Mouse (Mus musculus): ENCODE measurements around the gene Depp1. TPM values are rescaled to one million over a fixed set of nuclear protein-coding genes. Genes with fewer than 3 reads are reported as not detected.

The Depp1 gene
- polyA plus RNA-seq, 1 experiment from 2014 or later, result 0.10 TPM

DNA sequence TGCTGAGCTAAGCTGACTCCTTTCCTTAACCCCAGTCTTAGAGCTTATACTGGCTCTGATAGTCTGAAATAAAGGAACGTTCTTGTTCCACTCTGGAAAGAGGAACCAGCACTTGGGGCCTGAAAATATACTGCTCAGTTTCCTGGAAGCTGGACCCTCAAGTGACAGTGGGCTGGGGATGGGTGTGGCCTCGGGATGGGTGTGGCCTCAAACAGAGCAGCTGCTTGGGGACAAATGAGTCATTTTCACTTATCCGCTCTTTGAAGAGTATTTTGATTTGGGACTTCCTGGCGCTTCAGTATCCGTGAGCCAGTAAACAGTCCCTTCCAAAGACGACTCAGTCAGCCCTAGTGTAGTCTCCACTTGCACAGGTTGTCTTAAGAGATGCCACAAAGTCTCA is 31.9 kb downstream of the Depp1 start:
- Histone ChIP-seq H3K4me3 (ENCODE audit: inconsistent target) (no peak overlapping the region), H3K79me2 (ENCODE audit: inconsistent target) (no peaks in the 10 kb centered on the region), H3K27ac (peak overlapping the region; percentile 97), H3K36me3 (ENCODE audit: inconsistent target) (no peaks in the 10 kb centered on the region)
- 0% methylated on average over 6 of the region's 6 CpGs for WGBS (ENCODE audit: missing documents)

GRCm38 (mm10) chr6:116693639-116694038 is 43.2 kb downstream of the Depp1 start:
- H3K4me3 ChIP-seq (ENCODE audit: inconsistent target), result no peak overlapping the region
- no peak overlapping the region for H3K27ac ChIP-seq
- no peaks in the 10 kb centered on the region for H3K79me2 ChIP-seq (ENCODE audit: inconsistent target)
- no peaks in the 10 kb centered on the region for H3K36me3 ChIP-seq (ENCODE audit: inconsistent target)
- WGBS (ENCODE audit: missing documents), result 98% methylated on average over 4 of the region's 4 CpGs

DNA sequence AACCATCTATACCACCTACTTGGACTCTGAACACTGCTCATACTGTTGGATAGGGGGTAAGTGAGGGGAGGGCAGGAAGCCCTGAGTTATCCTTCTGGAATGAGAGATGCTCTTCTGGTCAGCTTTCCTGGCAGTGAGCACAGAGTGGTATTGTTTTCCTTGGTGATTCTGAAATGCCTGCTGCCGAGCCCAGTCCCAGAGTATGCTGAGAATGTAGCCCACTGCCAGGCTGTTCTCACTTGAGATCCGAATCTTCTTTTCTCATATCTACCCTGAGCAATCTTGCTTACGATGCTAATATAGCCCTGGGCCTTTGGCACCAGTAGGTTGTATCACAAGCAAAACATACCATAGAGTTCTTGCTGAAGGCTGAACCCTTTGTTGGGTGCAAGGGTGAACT is 43.9 kb downstream of the Depp1 start:
- Histone ChIP-seq H3K4me3 (ENCODE audit: inconsistent target) (no peak overlapping the region), H3K79me2 (ENCODE audit: inconsistent target) (no peaks in the 10 kb centered on the region), H3K36me3 (ENCODE audit: inconsistent target) (no peaks in the 10 kb centered on the region), H3K27ac (no peak overlapping the region)
- WGBS (ENCODE audit: missing documents), result 90% methylated on average over 3 of the region's 3 CpGs

- WGBS (ENCODE audit: missing documents), result 69% methylated on average over 2 of the region's 2 CpGs
- Histone ChIP-seq H3K27ac (no peak overlapping the region), H3K79me2 (ENCODE audit: inconsistent target) (no peaks in the 10 kb centered on the region), H3K36me3 (ENCODE audit: inconsistent target) (no peaks in the 10 kb centered on the region), H3K4me3 (ENCODE audit: inconsistent target) (no peak overlapping the region)
Observed at GRCm38 (mm10) chr6:116697413-116697812, 47.0 kb downstream of the Depp1 start.

GRCm38 (mm10) chr6:116697896-116698425 is 47.6 kb downstream of the Depp1 start:
- Histone ChIP-seq H3K27ac (no peak overlapping the region), H3K79me2 (ENCODE audit: inconsistent target) (no peaks in the 10 kb centered on the region), H3K36me3 (ENCODE audit: inconsistent target) (no peaks in the 10 kb centered on the region), H3K4me3 (ENCODE audit: inconsistent target) (no peak overlapping the region)
- 97% methylated on average over 4 of the region's 4 CpGs for WGBS (ENCODE audit: missing documents)

DNA sequence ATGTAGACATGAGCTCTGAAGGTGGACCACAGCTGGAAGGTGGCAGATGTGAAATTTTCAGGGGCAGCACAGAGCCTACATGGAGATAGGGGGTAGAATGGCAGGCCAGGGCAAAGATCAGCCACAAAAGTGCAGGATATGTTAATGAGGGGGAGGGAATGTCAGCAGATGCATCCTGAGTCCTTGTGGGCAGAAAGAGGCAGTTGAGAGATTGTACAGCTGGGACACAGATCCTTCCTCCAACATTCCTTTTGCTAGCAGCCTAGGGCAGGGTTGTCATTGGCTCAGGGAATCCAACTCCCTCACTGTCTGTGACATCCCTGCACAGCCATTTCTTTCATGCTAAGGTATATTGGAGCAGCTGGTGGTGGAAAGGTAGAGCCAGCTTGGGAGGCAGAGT is 50.4 kb downstream of the Depp1 start:
- Histone ChIP-seq H3K27ac (no peak overlapping the region), H3K36me3 (ENCODE audit: inconsistent target) (no peaks in the 10 kb centered on the region), H3K79me2 (ENCODE audit: inconsistent target) (no peaks in the 10 kb centered on the region), H3K4me3 (ENCODE audit: inconsistent target) (no peak overlapping the region)

Other genes starting within 250 kb of the Depp1 start
- 0.45 to 1.1 TPM (median 0.86 TPM) in 3 replicates for gene Alox5, start 189.4 kb upstream of the Depp1 start, polyA plus RNA-seq (2018)
- not detected in 3 replicates for gene Olfr211, start 161.5 kb upstream of the Depp1 start, polyA plus RNA-seq (2018)
- not detected in 3 replicates for gene Olfr212, start 144.1 kb upstream of the Depp1 start, polyA plus RNA-seq (2018)
- not detected in 3 replicates for gene Olfr213, start 112.2 kb upstream of the Depp1 start, polyA plus RNA-seq (2018)
- gene Gm5580, start 99.5 kb upstream of the Depp1 start, polyA plus RNA-seq (2018), result 0.33 TPM in 1 of 3 replicates, not detected in the others
- not detected in 3 replicates for gene Olfr214, start 96.4 kb upstream of the Depp1 start, polyA plus RNA-seq (2018)
- gene Olfr215, start 66.4 kb upstream of the Depp1 start, polyA plus RNA-seq (2018), result not detected in 3 replicates
- 14.8 to 18.3 TPM (median 15.1 TPM) in 3 replicates for gene Zfp422, start 21.6 kb upstream of the Depp1 start, polyA plus RNA-seq (2018)
- 48.6 to 217 TPM (median 138 TPM) in 3 replicates for gene Rassf4, start 23.3 kb downstream of the Depp1 start, polyA plus RNA-seq (2018)
- gene Tmem72, start 66.3 kb downstream of the Depp1 start, polyA plus RNA-seq (2018), result under 0.01 TPM in 1 of 3 replicates, not detected in the others